Mouse (Mus musculus) limb, embryonic 10.5 days (tissue): ENCODE measurements around the gene Gimap7. TPM values are rescaled to one million over a fixed set of nuclear protein-coding genes. Genes with fewer than 3 reads are reported as not detected.
A peak's percentile ranks its signal among the peaks of the same experiment; 100 is the strongest.

Experiments
- DNase-seq: peaks from one replicate; pipeline ENCODE4 v3.0.0-alpha.2; 2017; ENCODE audit warnings: low spot score
- H3K27ac ChIP-seq: fragments of 300-500 bp; sonication (generic); 2 replicates; pipeline ENCODE4 v1.5.1; 2016; ENCODE audit warnings: mild to moderate bottlenecking
- H3K27me3 ChIP-seq: fragments of 300-500 bp; sonication (generic); 2 replicates; pipeline ENCODE4 v1.6.1; 2016; ENCODE audit warnings: low read depth, mild to moderate bottlenecking; ENCODE audit not compliant: poor library complexity, severe bottlenecking
- H3K36me3 ChIP-seq: fragments of 300-500 bp; sonication (generic); 2 replicates; pipeline ENCODE4 v1.6.1; 2016; ENCODE audit warnings: mild to moderate bottlenecking, moderate library complexity
- H3K4me1 ChIP-seq: fragments of 300-500 bp; sonication (generic); 2 replicates; pipeline ENCODE4 v1.6.1; 2016
- H3K4me3 ChIP-seq: fragments of 300-500 bp; sonication (generic); 2 replicates; pipeline ENCODE4 v1.5.1; 2016; ENCODE audit warnings: mild to moderate bottlenecking, moderate library complexity
- H3K9me3 ChIP-seq: fragments of 300-500 bp; sonication (generic); replicated peaks from 2 replicates; pipeline ENCODE4 v1.6.1; 2016; ENCODE audit warnings: mild to moderate bottlenecking
- WGBS: fragments of 180-500 bp; shearing (Covaris S2); methylation state at CpG from one replicate; pipeline ENCODE4 v1.1.7; 2016; 5-methylcytosine and 5-hydroxymethylcytosine counted together
- polyA plus RNA-seq: library from polyadenylated mRNA; unstranded; fragments of >200 nt; fragmentation: Nextera tagmentation; extraction: Ambion mirVana; gene quantifications from 2 replicates; pipeline ENCODE4 v1.2.1, GENCODE M21; 2016

Gene Gimap7
- polyA plus RNA-seq, 1 experiment from 2014 or later, result not detected

GRCm38 (mm10) chr6:48698888-48699287, 19.5 kb upstream of the Gimap7 start:
- WGBS, result 85% methylated on average over 3 of the region's 3 CpGs
- DNase-seq, result peak; percentile 18
- H3K27me3 ChIP-seq, result no peaks in the 10 kb centered on the region
- no peak overlapping the region for H3K4me3 ChIP-seq
- no peaks in the 10 kb centered on the region for H3K36me3 ChIP-seq
- no peak overlapping the region for H3K27ac ChIP-seq
- peaks cover 2% of the 10 kb centered on the region; the same call in 1 of the 2 replicates for H3K4me1 ChIP-seq
- no peaks in the 10 kb centered on the region for H3K9me3 ChIP-seq

- 62% methylated on average over 5 of the region's 5 CpGs for WGBS
- no peaks in the 10 kb centered on the region for H3K27me3 ChIP-seq
- no peak overlapping the region for H3K27ac ChIP-seq
- peak; percentile 15 for DNase-seq
- H3K36me3 ChIP-seq, result no peaks in the 10 kb centered on the region
- H3K9me3 ChIP-seq, result no peaks in the 10 kb centered on the region
- no peak overlapping the region for H3K4me3 ChIP-seq
- peaks cover 2% of the 10 kb centered on the region; the same call in 1 of the 2 replicates for H3K4me1 ChIP-seq
Measured at GRCm38 (mm10) chr6:48700251-48701075, 18.0 kb upstream of the Gimap7 start.

DNA sequence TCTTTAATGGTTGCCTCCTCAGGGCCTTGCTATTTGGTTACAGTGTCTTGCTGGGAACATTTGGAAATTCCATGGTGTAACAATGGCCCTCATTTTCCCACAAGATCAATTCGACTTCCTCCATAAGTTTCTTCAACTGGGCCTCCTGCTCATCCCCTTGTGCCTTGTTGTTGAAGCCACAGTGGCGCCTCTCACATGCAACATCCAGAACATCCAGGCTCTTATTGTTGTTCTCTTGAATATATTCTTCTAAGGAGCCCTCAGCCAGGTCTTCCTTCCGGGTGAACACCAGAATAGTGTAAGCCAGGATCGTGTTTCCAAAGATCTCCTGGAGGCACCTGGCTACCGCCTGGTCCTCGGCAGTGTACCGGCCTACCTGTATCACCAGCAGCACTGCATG, 16.3 kb upstream of the Gimap7 start:
- H3K4me1 ChIP-seq, result peaks cover 2% of the 10 kb centered on the region; the same call in 1 of the 2 replicates
- WGBS, result 88% methylated on average over 7 of the region's 7 CpGs
- H3K27me3 ChIP-seq, result no peaks in the 10 kb centered on the region
- no peaks in the 10 kb centered on the region for H3K36me3 ChIP-seq
- no peaks in the 10 kb centered on the region for H3K9me3 ChIP-seq
- no peak overlapping the region for H3K4me3 ChIP-seq
- H3K27ac ChIP-seq, result no peak overlapping the region
- DNase-seq, result no peak

DNA sequence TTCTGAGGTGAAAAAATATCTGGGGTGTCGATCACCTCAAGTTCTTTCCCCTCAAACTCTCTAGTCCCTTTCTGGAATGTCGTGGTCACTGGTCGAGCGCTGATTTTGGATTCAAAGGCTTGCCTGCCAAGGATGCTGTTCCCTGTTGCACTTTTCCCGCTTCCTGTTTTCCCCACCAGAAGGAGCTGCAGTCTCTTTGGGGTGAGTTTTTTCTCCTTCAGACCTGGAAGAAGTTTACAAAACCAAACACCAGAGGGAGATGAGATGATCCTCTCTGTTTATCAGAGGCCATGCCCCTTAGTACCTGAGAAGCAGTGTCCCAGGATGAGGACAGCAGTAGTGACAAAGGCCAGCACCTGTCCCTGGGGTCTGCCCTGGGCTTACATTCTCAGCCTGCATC, 15.8 kb upstream of the Gimap7 start:
- WGBS, result 68% methylated on average over 5 of the region's 5 CpGs
- Histone ChIP-seq H3K9me3 (no peaks in the 10 kb centered on the region), H3K36me3 (no peaks in the 10 kb centered on the region), H3K27ac (no peak overlapping the region), H3K4me1 (peaks cover 2% of the 10 kb centered on the region; the same call in 1 of the 2 replicates), H3K27me3 (no peaks in the 10 kb centered on the region), H3K4me3 (no peak overlapping the region)
- DNase-seq, result no peak

DNA sequence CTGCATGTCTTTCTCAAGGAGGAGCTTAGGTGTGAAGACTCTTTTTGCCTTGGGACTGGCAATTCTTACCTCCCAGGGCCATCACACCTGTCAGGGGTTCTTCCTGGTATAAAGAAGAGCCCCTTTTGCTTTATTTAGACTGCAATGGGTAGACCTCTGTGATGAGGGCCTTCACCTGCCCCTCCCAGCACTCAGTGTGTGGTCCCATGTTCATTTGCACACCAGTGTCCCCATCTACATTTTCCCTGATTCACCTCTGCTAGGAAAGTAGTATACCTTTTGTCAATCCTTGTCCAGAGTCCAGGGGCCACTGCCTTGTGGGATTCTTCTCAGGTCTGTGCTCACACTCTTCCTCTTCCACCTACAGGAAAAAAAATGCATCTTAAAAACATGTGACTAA, 14.3 kb upstream of the Gimap7 start:
- Histone ChIP-seq H3K9me3 (no peaks in the 10 kb centered on the region), H3K27ac (no peak overlapping the region)
- peak; percentile 12 for DNase-seq

GRCm38 (mm10) chr6:48706130-48706529, 12.3 kb upstream of the Gimap7 start:
- no peak for DNase-seq
- no peaks in the 10 kb centered on the region for H3K27me3 ChIP-seq
- 75% methylated on average over 3 of the region's 3 CpGs for WGBS
- H3K36me3 ChIP-seq, result no peaks in the 10 kb centered on the region
- no peak overlapping the region for H3K27ac ChIP-seq
- no peak overlapping the region for H3K4me3 ChIP-seq
- H3K4me1 ChIP-seq, result peaks cover 2% of the 10 kb centered on the region; the same call in 1 of the 2 replicates
- no peaks in the 10 kb centered on the region for H3K9me3 ChIP-seq

More for the DNA sequence above, 14.3 kb upstream of the Gimap7 start:
- Histone ChIP-seq H3K27me3 (no peaks in the 10 kb centered on the region), H3K36me3 (no peaks in the 10 kb centered on the region), H3K4me3 (no peak overlapping the region), H3K4me1 (peaks cover 2% of the 10 kb centered on the region; the same call in 1 of the 2 replicates)

DNA sequence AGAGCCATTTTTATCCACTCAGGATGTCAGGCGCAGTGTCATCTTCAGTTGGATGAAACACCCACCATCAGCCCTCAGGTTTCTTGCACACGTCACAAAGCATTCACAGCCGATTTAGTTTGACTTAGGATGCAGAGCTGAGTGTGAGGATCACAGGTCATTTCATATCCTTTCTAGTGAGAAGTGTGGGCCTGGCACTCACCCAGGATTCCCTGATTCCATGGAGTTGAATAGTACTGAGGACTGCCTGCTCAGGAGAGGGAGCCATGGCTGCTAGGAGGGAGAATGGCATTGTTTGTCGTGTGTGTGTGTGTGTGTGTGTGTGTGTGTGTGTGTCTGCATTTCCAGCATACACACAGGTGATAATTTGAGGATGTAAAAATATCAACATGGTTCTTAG, 1.9 kb downstream of the Gimap7 start:
- H3K27ac ChIP-seq, result no peak overlapping the region
- H3K27me3 ChIP-seq, result no peaks in the 10 kb centered on the region
- DNase-seq, result no peak
- H3K4me1 ChIP-seq, result no peaks in the 10 kb centered on the region
- H3K4me3 ChIP-seq, result no peak overlapping the region
- no peaks in the 10 kb centered on the region for H3K36me3 ChIP-seq
- 97% methylated on average over 4 of the region's 4 CpGs for WGBS
- no peaks in the 10 kb centered on the region for H3K9me3 ChIP-seq

GRCm38 (mm10) chr6:48723468-48723867, 5.0 kb downstream of the Gimap7 start:
- 88% methylated on average over 8 of the region's 8 CpGs for WGBS
- H3K27me3 ChIP-seq, result no peaks in the 10 kb centered on the region
- H3K4me3 ChIP-seq, result no peak overlapping the region
- DNase-seq, result no peak
- no peaks in the 10 kb centered on the region for H3K36me3 ChIP-seq
- 0 out of 2 replicates have a peak, but pooled peaks cover 6% of the 10 kb centered on the region for H3K4me1 ChIP-seq
- no peak overlapping the region for H3K27ac ChIP-seq
- H3K9me3 ChIP-seq, result no peaks in the 10 kb centered on the region

- Histone ChIP-seq H3K27ac (no peak overlapping the region), H3K4me1 (0 out of 2 replicates have a peak, but pooled peaks cover 6% of the 10 kb centered on the region), H3K36me3 (no peaks in the 10 kb centered on the region), H3K4me3 (no peak overlapping the region), H3K9me3 (no peaks in the 10 kb centered on the region), H3K27me3 (no peaks in the 10 kb centered on the region)
- no peak for DNase-seq
- WGBS, result 50% methylated on average over 1 of the region's 1 CpGs
Measured at GRCm38 (mm10) chr6:48725476-48725875, 7.1 kb downstream of the Gimap7 start.

GRCm38 (mm10) chr6:48727761-48728160, 9.3 kb downstream of the Gimap7 start:
- Histone ChIP-seq H3K27ac (no peak overlapping the region), H3K27me3 (no peaks in the 10 kb centered on the region), H3K9me3 (no peaks in the 10 kb centered on the region), H3K4me3 (no peak overlapping the region), H3K4me1 (0 out of 2 replicates have a peak, but pooled peaks cover 6% of the 10 kb centered on the region), H3K36me3 (no peaks in the 10 kb centered on the region)
- WGBS, result 90% methylated on average over 5 of the region's 5 CpGs
- DNase-seq, result no peak

DNA sequence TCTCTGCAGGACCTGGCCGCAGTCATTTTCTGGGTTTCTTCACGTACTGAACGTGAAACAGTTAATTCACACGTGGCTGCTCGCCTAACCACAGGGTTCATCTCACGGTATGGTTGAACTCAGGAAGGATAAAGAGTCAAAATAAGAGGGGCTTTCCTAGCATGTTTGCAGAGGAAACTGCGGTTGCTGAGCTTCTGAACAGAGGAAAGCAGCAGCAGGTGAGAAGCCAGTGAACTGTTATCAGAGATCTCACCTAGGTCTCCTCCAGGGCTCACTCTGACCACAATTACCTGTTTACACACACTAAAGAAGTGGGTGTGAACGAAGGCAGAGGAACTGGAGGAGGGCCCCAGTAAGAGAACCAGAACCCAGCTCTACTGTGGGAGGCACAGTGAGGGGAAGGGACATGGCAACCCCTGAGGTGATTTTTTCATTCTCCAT, 14.5 kb downstream of the Gimap7 start:
- H3K27ac ChIP-seq, result no peak overlapping the region
- no peaks in the 10 kb centered on the region for H3K9me3 ChIP-seq
- no peaks in the 10 kb centered on the region for H3K27me3 ChIP-seq
- no peaks in the 10 kb centered on the region for H3K36me3 ChIP-seq
- H3K4me3 ChIP-seq, result no peak overlapping the region
- WGBS, result 59% methylated on average over 8 of the region's 8 CpGs
- H3K4me1 ChIP-seq, result no peaks in the 10 kb centered on the region
- no peak for DNase-seq

DNA sequence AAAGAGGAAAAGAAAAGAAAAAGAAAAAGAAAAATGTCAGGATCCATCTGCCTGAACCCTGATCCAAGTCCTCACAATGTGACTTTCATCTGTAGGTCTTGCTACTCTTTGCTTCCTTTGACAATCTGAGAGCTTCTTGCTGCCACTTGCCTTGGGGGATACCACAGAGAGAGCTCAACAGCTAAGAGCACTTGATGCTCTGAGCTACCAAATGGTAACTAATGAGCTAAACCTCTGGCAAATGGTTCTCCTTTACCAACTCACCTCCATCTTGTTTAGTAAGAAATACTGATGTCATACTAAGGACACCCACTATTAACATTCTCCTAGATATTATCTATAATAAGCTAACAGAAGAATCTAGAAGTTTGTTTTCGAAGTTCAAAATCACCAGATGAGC, 15.2 kb downstream of the Gimap7 start:
- WGBS, result 85% methylated on average over 1 of the region's 1 CpGs
- H3K4me3 ChIP-seq, result no peak overlapping the region

GRCm38 (mm10) chr6:48737053-48737452, 18.6 kb downstream of the Gimap7 start:
- peaks cover 20% of the 10 kb centered on the region for H3K27me3 ChIP-seq
- H3K4me1 ChIP-seq, result peaks cover 5% of the 10 kb centered on the region
- no peak for DNase-seq
- no peak overlapping the region for H3K27ac ChIP-seq
- 85% methylated on average over 2 of the region's 2 CpGs for WGBS
- no peaks in the 10 kb centered on the region for H3K36me3 ChIP-seq
- no peaks in the 10 kb centered on the region for H3K9me3 ChIP-seq
- H3K4me3 ChIP-seq, result no peak overlapping the region

More for the DNA sequence above, 15.2 kb downstream of the Gimap7 start:
- no peaks in the 10 kb centered on the region for H3K27me3 ChIP-seq
- H3K4me1 ChIP-seq, result no peaks in the 10 kb centered on the region
- DNase-seq, result no peak
- no peak overlapping the region for H3K27ac ChIP-seq
- no peaks in the 10 kb centered on the region for H3K9me3 ChIP-seq
- no peaks in the 10 kb centered on the region for H3K36me3 ChIP-seq
